Mouse (Mus musculus) liver, adult (tissue): Measurements from ENCODE around the gene Dennd4b.

Source experiments
- GATA4 ChIP-seq: IDR thresholded peaks from 2 replicates; pipeline ENCODE4 v1.6.1; 2014; ENCODE audit warnings: mild to moderate bottlenecking, low read length; ENCODE audit not compliant: insufficient replicate concordance

Gene Dennd4b

DNA sequence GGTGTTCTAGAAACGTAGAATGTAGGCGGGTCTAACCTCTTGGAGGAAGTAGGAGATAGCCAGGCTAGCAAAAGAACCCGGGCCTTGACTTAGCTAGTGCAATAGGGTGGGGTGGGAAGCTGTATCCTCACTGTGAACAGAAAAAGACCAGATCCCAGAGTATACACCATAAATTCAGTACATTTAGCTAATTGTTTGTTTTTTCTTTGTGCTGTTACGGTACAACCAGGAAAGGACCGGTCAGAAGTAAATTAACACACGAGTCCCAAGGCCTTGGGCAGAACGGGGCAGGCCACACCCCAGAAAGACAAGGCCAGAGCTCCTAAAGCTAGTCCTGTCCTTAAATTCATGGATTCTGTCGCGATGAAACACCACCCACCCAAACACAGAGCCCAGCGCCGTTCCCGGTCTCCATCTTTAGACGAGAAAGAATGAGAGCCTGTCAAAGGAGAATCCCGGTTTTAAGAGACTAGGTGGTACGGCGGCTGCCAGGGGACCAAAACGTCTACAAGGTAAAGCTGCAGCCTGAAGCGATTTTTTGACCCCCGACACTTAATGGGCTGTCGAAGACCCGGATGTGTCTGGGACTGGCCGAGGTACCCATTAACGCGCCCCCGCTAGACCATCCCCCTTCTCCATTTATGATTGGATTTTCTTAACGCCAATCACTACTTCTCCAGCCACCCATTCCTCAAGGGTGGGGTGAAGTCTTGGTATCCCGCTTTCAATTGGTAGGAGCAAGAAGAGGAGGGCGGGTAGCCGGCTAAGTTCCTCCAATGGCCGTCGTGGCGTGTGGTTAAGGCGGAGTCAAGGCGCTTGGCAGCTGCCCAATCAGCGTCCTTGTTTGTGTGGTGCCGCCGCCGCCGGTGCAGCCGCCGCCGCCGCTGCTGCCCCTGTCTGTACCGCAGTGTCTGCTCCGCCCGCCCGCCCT, 27.6 kb downstream of the Dennd4b start, which contains the start of gene Gatad2b:
TSS of gene Gatad2b (plus strand) at position 834 of the 931 bp plus-strand sequence.
- no peak for TF ChIP-seq GATA4

DNA sequence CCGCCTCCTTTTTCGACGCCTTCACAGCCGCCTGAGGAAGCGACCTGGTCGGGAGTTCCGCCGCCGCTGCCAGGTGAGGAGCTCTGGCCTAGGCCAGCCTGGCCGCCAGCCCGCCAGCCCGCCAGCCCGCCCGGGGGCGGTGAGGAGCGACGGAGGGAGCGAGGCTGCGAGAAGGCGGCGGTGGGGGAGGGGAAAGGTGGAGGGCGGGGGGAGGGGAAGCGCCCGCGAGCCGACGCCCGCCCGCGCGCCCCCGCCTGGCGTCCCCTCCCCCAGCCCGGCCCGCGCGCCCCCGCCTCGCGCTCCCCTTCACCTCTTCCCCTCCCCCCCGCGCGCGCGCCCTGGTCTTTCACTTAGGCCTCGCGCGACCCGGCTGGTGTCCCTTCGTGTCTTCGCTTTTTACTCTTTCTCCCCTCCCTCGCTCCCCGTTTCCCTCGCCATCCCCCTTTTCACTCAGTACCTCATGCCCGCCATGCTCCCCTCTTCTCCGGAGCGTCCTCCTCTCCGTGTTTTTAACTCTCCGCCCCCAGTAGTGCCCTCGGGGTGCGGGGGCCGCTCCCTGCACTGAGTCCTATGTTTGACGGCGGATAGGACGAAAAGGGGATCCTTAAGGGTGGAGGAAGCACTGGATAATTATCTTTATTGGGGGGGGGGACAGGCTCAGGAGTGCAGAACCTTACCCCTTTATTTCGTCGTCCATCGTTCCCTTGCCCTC, 28.5 kb downstream of the Dennd4b start:
- TF ChIP-seq GATA4 = no peak

DNA sequence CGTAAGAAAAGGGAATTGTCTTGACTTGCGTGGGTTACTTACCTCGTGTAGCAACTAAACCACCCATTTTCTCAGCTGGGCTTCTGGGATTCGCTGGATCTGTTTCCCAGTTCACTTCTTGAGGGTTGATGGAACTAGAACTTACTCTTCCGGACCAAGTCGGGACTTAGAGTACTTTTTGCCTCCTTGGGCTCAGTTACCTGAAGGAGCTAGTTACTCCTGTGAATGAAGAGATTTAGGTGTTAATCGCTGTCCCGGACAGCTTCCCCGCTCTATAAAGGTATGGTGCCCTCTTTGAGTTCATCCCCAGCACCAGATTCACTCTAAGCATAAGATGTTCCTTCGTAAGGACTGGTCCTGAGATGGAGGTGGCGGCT, 29.1 kb downstream of the Dennd4b start:
- no peak for TF ChIP-seq GATA4

DNA sequence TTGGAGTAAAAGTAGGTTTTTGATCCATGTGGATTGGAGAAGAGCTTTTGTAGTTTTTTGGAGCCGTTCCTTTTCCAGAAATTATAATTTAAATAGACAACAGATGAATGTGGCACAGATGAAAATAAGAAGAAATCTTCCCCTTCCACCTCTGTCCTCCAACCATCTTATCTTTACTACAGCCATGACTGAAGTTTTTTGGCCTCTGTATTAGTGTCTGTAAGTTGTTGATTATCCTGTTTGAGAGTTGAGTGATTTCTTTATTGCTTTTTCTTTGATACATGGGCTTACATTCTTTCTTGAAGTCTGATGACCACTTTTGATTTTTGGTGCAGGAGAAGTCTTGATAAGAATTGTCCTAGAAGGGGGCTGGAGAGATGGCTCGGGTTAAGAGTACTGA, 29.7 kb downstream of the Dennd4b start:
- TF ChIP-seq GATA4 = no peak

DNA sequence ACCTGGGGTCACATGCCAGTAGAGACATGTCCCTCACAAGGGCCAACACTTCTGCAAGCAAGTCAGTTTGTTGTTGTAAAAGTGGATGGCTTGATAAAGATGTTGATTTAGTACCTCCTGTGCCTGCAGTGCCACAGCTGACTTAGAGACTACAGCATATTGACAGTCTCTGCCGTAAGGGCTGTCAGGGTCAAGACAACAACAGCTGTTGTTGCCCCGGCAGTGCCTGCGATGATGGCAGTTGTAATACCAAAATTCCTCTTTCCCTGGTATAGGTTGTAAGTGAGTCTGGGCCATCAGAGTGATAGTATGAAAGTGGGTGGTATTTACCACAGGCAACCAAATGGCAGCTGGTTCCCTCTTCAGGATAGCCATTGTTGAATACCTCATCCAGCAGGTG, 40.8 kb downstream of the Dennd4b start:
- TF ChIP-seq GATA4 = no peak

DNA sequence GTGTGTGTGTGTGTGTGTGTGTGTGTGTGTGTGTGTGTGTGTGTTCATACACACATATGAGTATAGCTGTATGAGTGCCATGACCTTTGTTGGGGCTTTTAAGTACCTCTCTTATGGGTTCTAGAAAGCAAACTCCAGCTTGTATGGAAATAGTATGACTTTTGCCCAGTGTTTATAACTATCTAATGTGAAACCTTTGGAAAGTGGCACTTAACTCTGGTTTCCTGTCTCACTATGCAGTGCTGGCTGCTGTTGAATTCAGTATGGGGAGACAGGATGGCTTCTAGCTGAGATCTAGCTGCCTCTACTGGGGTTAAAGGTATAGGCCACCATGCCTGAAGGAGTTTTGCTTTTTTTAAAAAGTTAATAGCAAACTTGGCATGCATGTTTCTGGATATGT, 44.6 kb downstream of the Dennd4b start:
- no peak for TF ChIP-seq GATA4

DNA sequence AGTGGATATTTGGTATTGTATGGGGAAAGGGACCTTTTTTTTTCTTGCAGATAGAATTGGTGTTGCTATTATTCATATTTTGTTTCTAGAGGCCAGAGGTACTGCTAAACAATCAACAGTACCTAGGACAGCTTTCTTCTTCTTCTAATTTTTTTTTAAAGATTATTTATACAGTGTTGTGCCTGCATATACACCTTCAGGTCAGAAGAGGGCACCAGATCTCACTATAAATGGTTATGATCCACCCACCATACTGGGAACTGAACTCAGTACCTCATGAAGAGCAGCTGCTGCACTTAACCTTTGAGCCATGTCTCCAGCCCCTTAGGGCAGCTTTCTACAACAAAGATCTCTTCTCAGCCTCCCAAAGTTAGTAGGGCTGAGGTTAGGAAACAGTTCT, 48.4 kb downstream of the Dennd4b start:
- no peak for TF ChIP-seq GATA4

DNA sequence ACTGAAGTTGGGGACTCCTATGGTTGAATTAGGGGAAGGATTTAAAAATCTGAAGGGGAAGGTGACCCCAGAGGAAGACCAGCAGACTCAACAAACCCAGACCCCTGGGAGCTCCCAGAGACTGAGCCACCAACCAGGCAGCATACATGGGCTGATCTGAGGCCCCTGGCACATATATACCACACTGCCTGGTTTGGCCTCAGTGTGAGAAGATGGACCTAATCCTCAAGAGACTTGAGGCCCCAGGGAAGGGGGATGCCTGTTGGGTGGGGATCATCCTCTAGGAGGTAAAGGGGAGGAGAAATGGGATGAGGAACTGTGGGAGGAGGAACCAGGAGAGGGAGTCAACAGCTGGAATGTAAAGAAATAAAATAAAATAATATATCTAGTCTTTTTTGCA, 49.3 kb downstream of the Dennd4b start:
- TF ChIP-seq GATA4 = no peak

DNA sequence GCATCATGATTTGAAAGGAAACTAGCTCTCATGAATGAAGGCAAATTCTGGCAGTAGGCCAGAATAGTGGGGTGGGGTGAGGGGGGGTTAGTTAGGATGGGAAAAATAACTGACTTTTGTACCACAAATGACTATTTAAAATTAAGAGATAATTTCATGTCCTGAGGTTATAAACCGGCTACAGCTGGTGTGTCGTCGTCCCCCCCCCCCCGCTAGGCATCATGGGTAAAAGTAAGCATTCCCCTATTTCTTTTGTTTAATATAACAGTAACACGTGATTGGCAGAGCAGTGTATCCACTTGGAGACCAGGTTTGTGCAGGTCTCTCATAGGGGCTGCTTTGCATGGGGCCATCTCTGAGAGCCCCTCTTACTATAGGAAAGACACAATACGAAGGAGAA, 57.3 kb downstream of the Dennd4b start:
- no peak for TF ChIP-seq GATA4

DNA sequence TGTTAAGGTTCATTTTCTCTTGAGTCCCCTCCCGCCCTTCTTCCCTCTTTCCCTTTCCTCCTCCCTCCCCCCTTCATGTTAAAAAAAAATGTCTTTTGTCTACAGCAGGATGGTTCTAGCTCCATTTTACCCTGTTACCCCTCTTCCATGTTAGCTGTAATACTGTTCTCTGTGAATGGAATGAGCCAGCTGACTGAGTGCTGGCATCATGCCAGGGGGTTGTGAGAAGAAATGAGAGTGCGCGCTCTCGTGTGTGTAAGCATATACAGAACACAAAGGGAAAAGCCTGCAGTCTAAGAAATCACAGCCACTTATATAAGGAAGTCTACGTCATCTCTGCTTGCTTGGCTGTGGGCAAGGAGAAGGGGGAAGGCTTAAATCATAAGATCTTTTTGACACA, 58.1 kb downstream of the Dennd4b start:
- no peak for TF ChIP-seq GATA4
